Mouse (Mus musculus) macrophage (primary cell): ENCODE measurements around the gene Mfsd5. TPM values are rescaled to one million over a fixed set of nuclear protein-coding genes. Genes with fewer than 3 reads are reported as not detected.

Experiments
- H3K27ac ChIP-seq: fragments of 350-480 bp; formaldehyde crosslinking; 2 replicates; pipeline ENCODE4 v1.9.0; 2021
- H3K36me3 ChIP-seq: fragments of 350-480 bp; formaldehyde crosslinking; 2 replicates; pipeline ENCODE4 v1.9.0; 2021; ENCODE audit errors: inconsistent target
- H3K4me3 ChIP-seq: fragments of 350-480 bp; formaldehyde crosslinking; 2 replicates; pipeline ENCODE4 v1.9.0; 2021; ENCODE audit errors: inconsistent target
- H3K79me2 ChIP-seq: fragments of 350-480 bp; formaldehyde crosslinking; 2 replicates; pipeline ENCODE4 v1.9.0; 2021; ENCODE audit errors: inconsistent target
- WGBS: methylation state at CpG from one replicate; pipeline ENCODE4 v1.1.7; 2026; ENCODE audit warnings: inconsistent platforms; ENCODE audit not compliant: missing documents; 5-methylcytosine and 5-hydroxymethylcytosine counted together
- polyA plus RNA-seq: library from polyadenylated mRNA; stranded (reverse); fragments of 250-400 nt; gene quantifications from 3 replicates; pipeline ENCODE4 v1.2.4, GENCODE M21; 2018; ENCODE audit warnings: inconsistent platforms

Mfsd5 gene
- polyA plus RNA-seq, 1 experiment from 2014 or later = 49.9 TPM

- H3K36me3 ChIP-seq = no peaks in the 10 kb centered on the region
- peak within 1 kb of the TSS; percentile 15; the same call in 1 of the 2 replicates for H3K4me3 ChIP-seq
- no peak within 1 kb of the TSS for H3K27ac ChIP-seq
- no peaks in the 10 kb centered on the region for H3K79me2 ChIP-seq
- whole genome bisulfite sequencing = 10% methylated on average over 32 of the region's 46 CpGs
Observed at GRCm38 (mm10) chr15:102257202-102258075, 21.8 kb upstream of the Mfsd5 start, which contains the start of gene Rarg. TSS of gene Rarg (minus strand) at chr15:102257517.

GRCm38 (mm10) chr15:102258076-102258470 lies 21.2 kb upstream of the Mfsd5 start:
- Histone ChIP-seq H3K79me2 (no peaks in the 10 kb centered on the region), H3K4me3 (no peak overlapping the region), H3K27ac (no peak overlapping the region), H3K36me3 (no peaks in the 10 kb centered on the region)
- 72% methylated on average over 12 of the region's 12 CpGs for WGBS

GRCm38 (mm10) chr15:102258581-102259253 lies 20.5 kb upstream of the Mfsd5 start:
- 88% methylated on average over 11 of the region's 11 CpGs for WGBS
- H3K27ac ChIP-seq = no peak overlapping the region
- no peaks in the 10 kb centered on the region for H3K36me3 ChIP-seq
- H3K4me3 ChIP-seq = no peak overlapping the region
- H3K79me2 ChIP-seq = no peaks in the 10 kb centered on the region

- no peak overlapping the region for H3K27ac ChIP-seq
- no peaks in the 10 kb centered on the region for H3K36me3 ChIP-seq
- 57% methylated on average over 7 of the region's 7 CpGs for WGBS
- H3K79me2 ChIP-seq = no peaks in the 10 kb centered on the region
- no peak overlapping the region for H3K4me3 ChIP-seq
Observed at GRCm38 (mm10) chr15:102262582-102262981, 16.7 kb upstream of the Mfsd5 start.

- H3K79me2 ChIP-seq = no peaks in the 10 kb centered on the region
- WGBS = 79% methylated on average over 2 of the region's 2 CpGs
- H3K4me3 ChIP-seq = no peak overlapping the region
- H3K36me3 ChIP-seq = no peaks in the 10 kb centered on the region
- H3K27ac ChIP-seq = no peak overlapping the region
Observed at GRCm38 (mm10) chr15:102263037-102263436, 16.2 kb upstream of the Mfsd5 start.

- Histone ChIP-seq H3K36me3 (no peaks in the 10 kb centered on the region), H3K4me3 (no peak overlapping the region), H3K79me2 (no peaks in the 10 kb centered on the region), H3K27ac (no peak overlapping the region)
- WGBS = 89% methylated on average over 4 of the region's 5 CpGs
Observed at GRCm38 (mm10) chr15:102265548-102265947, 13.7 kb upstream of the Mfsd5 start.

- no peaks in the 10 kb centered on the region for H3K79me2 ChIP-seq
- no peak within 1 kb of the TSS for H3K4me3 ChIP-seq
- WGBS = 92% methylated on average over 19 of the region's 21 CpGs
- H3K36me3 ChIP-seq = no peaks in the 10 kb centered on the region
- no peak within 1 kb of the TSS for H3K27ac ChIP-seq
Observed at GRCm38 (mm10) chr15:102270274-102270960, 8.8 kb upstream of the Mfsd5 start, which contains the start of gene Gm9918. TSS of gene Gm9918 (plus strand) at chr15:102270563.

GRCm38 (mm10) chr15:102271441-102271840 lies 7.8 kb upstream of the Mfsd5 start:
- H3K79me2 ChIP-seq = no peaks in the 10 kb centered on the region
- 85% methylated on average over 2 of the region's 3 CpGs for WGBS
- H3K4me3 ChIP-seq = no peak overlapping the region
- no peak overlapping the region for H3K27ac ChIP-seq
- no peaks in the 10 kb centered on the region for H3K36me3 ChIP-seq

- Histone ChIP-seq H3K27ac (no peak overlapping the region), H3K4me3 (no peak overlapping the region), H3K79me2 (no peaks in the 10 kb centered on the region), H3K36me3 (no peaks in the 10 kb centered on the region)
- 59% methylated on average over 6 of the region's 6 CpGs for WGBS
Observed at GRCm38 (mm10) chr15:102273982-102274716, 5.1 kb upstream of the Mfsd5 start.

GRCm38 (mm10) chr15:102278726-102279091 lies 545 bp upstream of the Mfsd5 start:
- Histone ChIP-seq H3K79me2 (peaks cover 27% of the 10 kb centered on the region), H3K27ac (peak overlapping the region; percentile 60), H3K36me3 (peaks cover 10% of the 10 kb centered on the region; the same call in 1 of the 2 replicates), H3K4me3 (peak overlapping the region; percentile 61)
- 35% methylated on average over 7 of the region's 7 CpGs for WGBS

- H3K4me3 ChIP-seq = peak overlapping the region; percentile 90
- H3K27ac ChIP-seq = peak overlapping the region; percentile 62
- 20% methylated on average over 13 of the region's 13 CpGs for WGBS
- H3K36me3 ChIP-seq = peaks cover 10% of the 10 kb centered on the region; the same call in 1 of the 2 replicates
- H3K79me2 ChIP-seq = peaks cover 27% of the 10 kb centered on the region
Observed at GRCm38 (mm10) chr15:102279783-102280520, 698 bp downstream of the Mfsd5 start.

GRCm38 (mm10) chr15:102280623-102281022 lies 1.4 kb downstream of the Mfsd5 start:
- WGBS = 95% methylated on average over 19 of the region's 19 CpGs
- peak overlapping the region; percentile 62; the same call in 1 of the 2 replicates for H3K27ac ChIP-seq
- peak overlapping the region; percentile 90 for H3K4me3 ChIP-seq

GRCm38 (mm10) chr15:102282463-102283292 lies 3.4 kb downstream of the Mfsd5 start:
- WGBS = 47% methylated on average over 8 of the region's 8 CpGs
- Histone ChIP-seq H3K27ac (peak overlapping the region; percentile 27), H3K36me3 (peaks cover 10% of the 10 kb centered on the region; the same call in 1 of the 2 replicates), H3K4me3 (no peak overlapping the region), H3K79me2 (peaks cover 27% of the 10 kb centered on the region)

More at GRCm38 (mm10) chr15:102280623-102281022, 1.4 kb downstream of the Mfsd5 start:
- Histone ChIP-seq H3K79me2 (peaks cover 27% of the 10 kb centered on the region), H3K36me3 (peaks cover 10% of the 10 kb centered on the region; the same call in 1 of the 2 replicates)
